Mouse (Mus musculus) cerebellum, adult (tissue): ENCODE data around the gene Cpb2.

ENCODE experiments used
- ATAC-seq: cut with Nextera tagmentation; 2 replicates; pipeline ENCODE4 v1.9.2; 2017; ENCODE audit warnings: mild to moderate bottlenecking, moderate library complexity, mixed read lengths; ENCODE audit not compliant: insufficient number of reproducible peaks, low FRiP score, low TSS enrichment

Gene Cpb2

GRCm38 (mm10) chr14:75242087-75242486 is at the start of gene Cpb2:
TSS of gene Cpb2 (plus strand) at chr14:75242287.
- ATAC-seq, result no peak

- ATAC-seq, result no peak
These were observed 49.7 kb upstream of the Cpb2 start for GRCm38 (mm10) chr14:75192427-75192826.

- ATAC-seq, result no peak
These were observed 49.2 kb upstream of the Cpb2 start for GRCm38 (mm10) chr14:75192858-75193257.

GRCm38 (mm10) chr14:75195530-75195929 is 46.6 kb upstream of the Cpb2 start:
- ATAC-seq, result no peak

- ATAC-seq, result 0 out of 2 replicates have a peak, but pooled peaks have one; percentile 47
These were observed 45.1 kb upstream of the Cpb2 start for GRCm38 (mm10) chr14:75197027-75197426.

GRCm38 (mm10) chr14:75197660-75198059 is 44.4 kb upstream of the Cpb2 start:
- ATAC-seq, result no peak

GRCm38 (mm10) chr14:75205363-75206051 is 36.6 kb upstream of the Cpb2 start:
- no peak for ATAC-seq

- ATAC-seq, result no peak
These were observed 35.8 kb upstream of the Cpb2 start for GRCm38 (mm10) chr14:75206307-75206706.

- ATAC-seq, result no peak
These were observed 33.4 kb upstream of the Cpb2 start for GRCm38 (mm10) chr14:75208572-75209151.

- ATAC-seq, result no peak
These were observed 28.3 kb upstream of the Cpb2 start for GRCm38 (mm10) chr14:75213752-75214151.

- ATAC-seq, result no peak
These were observed 23.2 kb upstream of the Cpb2 start for GRCm38 (mm10) chr14:75218843-75219242.

GRCm38 (mm10) chr14:75219250-75219913 is 22.7 kb upstream of the Cpb2 start:
- ATAC-seq, result no peak

- no peak for ATAC-seq
These were observed 19.7 kb upstream of the Cpb2 start for GRCm38 (mm10) chr14:75222386-75222785.

- no peak for ATAC-seq
These were observed 14.5 kb upstream of the Cpb2 start for GRCm38 (mm10) chr14:75227453-75228084.

GRCm38 (mm10) chr14:75229834-75230233 is 12.3 kb upstream of the Cpb2 start:
- no peak for ATAC-seq

- no peak for ATAC-seq
These were observed 9.0 kb upstream of the Cpb2 start for GRCm38 (mm10) chr14:75233070-75233469.

- no peak for ATAC-seq
These were observed 6.5 kb upstream of the Cpb2 start for GRCm38 (mm10) chr14:75235552-75235951.

GRCm38 (mm10) chr14:75235955-75236635 is 6.0 kb upstream of the Cpb2 start:
- ATAC-seq, result no peak

GRCm38 (mm10) chr14:75236636-75237003 is 5.5 kb upstream of the Cpb2 start:
- ATAC-seq, result no peak

- ATAC-seq, result no peak
These were observed 5.0 kb upstream of the Cpb2 start for GRCm38 (mm10) chr14:75237096-75237495.
